Mouse (Mus musculus): ENCODE data around the gene Prpf8.

GRCm38 (mm10) chr11:75509741-75510626, 23.4 kb downstream of the Prpf8 start, which contains the start of gene Rilp:
- TF ChIP-seq CTCF (IDR thresholded peaks at IDR 0.05; ENCODE audit: insufficient read depth, low read length) (no peak), POLR2A (IDR thresholded peaks at IDR 0.05; ENCODE audit: borderline replicate concordance, extremely low read depth, low read depth, low read length) (0 out of 2 replicates have a peak, but pooled peaks have one; percentile 37)
